Mouse (Mus musculus) cerebellum, adult 2 months (tissue): ENCODE measurements at regions not wholly inside any gene's neighbourhood (a gene's known extent, or its start where the extent isn't known, plus 50 kb on each side); places are given as distances from the start of the nearest gene placed in this dataset.

Experiments used
- DNase-seq, 2 experiments: peaks; one replicate each; pipeline ENCODE4 v3.0.0; 2021
- H3K27ac ChIP-seq: fragments of 200-500 bp; 2 replicates; pipeline ENCODE4 v1.5.1; 2012; ENCODE audit warnings: low read length, control low read depth, inconsistent platforms; ENCODE audit not compliant: insufficient read depth
- H3K27me3 ChIP-seq: fragments of 200-500 bp; 2 replicates; pipeline ENCODE4 v1.6.1; 2012; ENCODE audit warnings: inconsistent platforms, mild to moderate bottlenecking, low read length, moderate library complexity; ENCODE audit not compliant: control insufficient read depth, insufficient read depth
- H3K4me1 ChIP-seq: fragments of 200-500 bp; 2 replicates; pipeline ENCODE4 v1.6.1; 2011; ENCODE audit warnings: low read length; ENCODE audit not compliant: control insufficient read depth, insufficient read depth
- H3K4me3 ChIP-seq: fragments of 200-500 bp; replicated peaks from 2 replicates; pipeline ENCODE3; 2011; ENCODE audit warnings: mild to moderate bottlenecking, low read depth, low read length, control low read depth; ENCODE audit not compliant: insufficient read depth
- CTCF ChIP-seq: fragments of 200-500 bp; IDR thresholded peaks from 2 replicates; pipeline ENCODE4 v1.5.1; 2011; ENCODE audit warnings: low read depth, mild to moderate bottlenecking, control low read depth, low read length, moderate library complexity, borderline replicate concordance; ENCODE audit not compliant: insufficient read depth
- POLR2A ChIP-seq: fragments of 200-500 bp; IDR thresholded peaks from 2 replicates; pipeline ENCODE4 v1.6.1; 2011; ENCODE audit warnings: low read length, control low read depth, borderline replicate concordance; ENCODE audit not compliant: insufficient read depth
- WGBS: fragments of 180-500 bp; shearing (Covaris S2); methylation state at CpG from one replicate; pipeline ENCODE4 v1.1.7; 2018; 5-methylcytosine and 5-hydroxymethylcytosine counted together

DNA sequence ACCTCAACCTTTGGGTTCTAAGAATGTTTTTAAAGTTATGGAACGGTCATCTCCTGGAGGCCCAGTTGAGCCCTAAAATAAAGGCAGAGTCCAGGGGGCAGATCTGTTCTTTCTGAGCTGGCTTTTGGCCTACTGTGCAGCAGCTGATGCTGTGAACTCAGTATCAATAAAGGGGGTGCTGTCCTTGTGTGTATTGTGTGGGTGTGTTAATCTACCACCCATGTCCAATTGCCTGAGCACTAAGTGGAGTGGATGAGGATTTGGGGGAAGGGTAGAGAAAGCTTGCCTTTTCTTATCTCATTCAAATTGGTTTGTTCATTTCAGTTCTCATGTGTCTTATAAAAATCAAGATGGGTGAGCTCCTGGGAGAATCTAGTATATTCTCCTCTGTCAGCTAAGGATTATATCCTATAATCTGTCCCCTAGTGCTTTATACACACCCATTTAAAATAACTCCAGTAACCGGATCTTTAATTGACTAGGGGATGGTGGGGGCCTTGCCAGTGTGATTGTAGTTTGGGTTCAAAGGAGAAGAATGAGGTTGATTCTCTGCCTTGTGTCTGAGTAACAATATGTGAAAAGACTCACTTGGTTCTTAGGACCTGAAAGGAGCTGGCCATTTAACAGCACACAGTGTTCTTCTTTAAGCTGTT is 703.6 kb downstream of the Tfap2b start:
- 60% methylated on average over 2 of the region's 2 CpGs for WGBS
- DNase-seq, result no peak

DNA sequence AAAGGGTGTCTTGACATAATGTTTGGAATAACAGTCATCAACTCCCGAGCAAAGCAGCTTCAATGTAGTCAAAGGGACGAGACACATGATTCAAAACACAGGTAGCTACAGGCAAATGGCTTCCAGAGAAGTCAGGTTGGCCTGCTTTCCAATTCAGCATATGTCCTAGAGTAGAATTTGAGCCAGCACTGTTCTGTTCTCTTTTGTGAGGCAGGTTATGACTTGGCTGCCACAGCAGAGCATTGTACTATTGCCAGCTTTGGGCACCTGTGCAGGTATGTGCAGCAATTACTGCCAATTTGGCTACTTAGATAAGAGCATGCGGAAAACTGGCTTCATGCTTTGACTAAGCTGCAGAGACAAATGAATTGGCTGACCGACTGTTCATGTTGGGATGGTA is 699.1 kb downstream of the Pkhd1 start:
- no peak for TF ChIP-seq CTCF
- Histone ChIP-seq H3K4me3 (no peak overlapping the region), H3K27ac (no peak overlapping the region), H3K4me1 (no peaks in the 10 kb centered on the region), H3K27me3 (no peaks in the 10 kb centered on the region; the same call in 1 of the 2 replicates)
- 20% methylated on average over 4 of the region's 4 CpGs for WGBS
- peak; percentile 16 to 58 for DNase-seq

More for the DNA sequence above, 703.6 kb downstream of the Tfap2b start:
- Histone ChIP-seq H3K4me3 (no peak overlapping the region), H3K27ac (no peak overlapping the region), H3K27me3 (no peaks in the 10 kb centered on the region), H3K4me1 (no peaks in the 10 kb centered on the region)
- TF ChIP-seq POLR2A, result no peak
- TF ChIP-seq CTCF, result no peak

DNA sequence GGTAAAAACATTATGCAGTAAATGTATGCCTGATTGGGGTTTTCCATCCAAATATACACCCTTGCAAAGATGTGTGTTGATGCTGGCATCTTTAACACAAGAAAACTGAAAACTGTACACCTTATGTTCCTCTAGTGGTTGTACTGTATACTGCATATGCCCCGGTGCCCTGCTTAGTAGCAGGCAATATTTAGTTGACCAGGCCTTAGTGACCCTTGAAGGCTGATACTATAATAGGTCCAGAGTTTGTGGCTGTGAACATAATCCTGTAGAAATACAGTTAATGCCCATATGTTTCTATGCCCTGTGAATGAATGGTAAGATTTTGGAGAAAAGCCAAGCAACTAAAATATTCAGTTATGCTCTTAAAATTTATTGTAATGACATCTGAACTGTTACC is 690.7 kb downstream of the Pkhd1 start:
- DNase-seq, result no peak
- TF ChIP-seq CTCF, result no peak
- no peak for TF ChIP-seq POLR2A
- H3K27ac ChIP-seq, result no peak overlapping the region
- H3K4me1 ChIP-seq, result no peaks in the 10 kb centered on the region
- no peak overlapping the region for H3K4me3 ChIP-seq
- no peaks in the 10 kb centered on the region for H3K27me3 ChIP-seq
- WGBS, result 80% methylated on average over 1 of the region's 1 CpGs

DNA sequence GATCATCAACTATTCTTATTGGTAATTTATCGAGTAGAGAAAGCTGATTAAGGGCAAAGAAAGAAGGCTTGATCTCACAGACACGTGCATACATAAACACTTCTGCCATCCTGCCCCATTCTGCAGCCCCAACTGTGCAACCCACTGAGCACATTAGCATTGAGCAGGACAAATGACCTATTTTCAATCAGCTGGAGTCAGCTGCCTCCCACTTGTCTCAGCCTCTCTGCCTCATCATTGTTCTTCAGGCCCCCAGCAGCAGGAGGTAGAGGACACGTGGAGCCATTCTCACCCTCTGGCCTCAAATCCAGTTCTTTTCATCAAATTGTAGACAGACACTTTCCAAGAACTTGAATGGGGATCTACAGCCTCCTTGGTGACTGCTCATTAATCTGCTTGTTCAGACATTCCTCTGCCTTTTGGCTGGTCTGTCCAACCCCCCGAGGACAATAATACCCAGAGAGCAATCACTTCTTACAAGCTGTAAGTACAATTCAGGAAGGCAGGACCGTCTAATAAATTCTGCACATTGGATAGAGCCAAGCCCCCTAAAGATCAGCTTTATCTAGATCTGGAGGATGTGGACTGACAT is 690.0 kb downstream of the Pkhd1 start:
- Histone ChIP-seq H3K27ac (no peak overlapping the region), H3K4me3 (no peak overlapping the region), H3K4me1 (no peaks in the 10 kb centered on the region), H3K27me3 (no peaks in the 10 kb centered on the region)
- TF ChIP-seq CTCF, result no peak
- no peak for TF ChIP-seq POLR2A
- 13% methylated on average over 5 of the region's 5 CpGs for WGBS
- peak in 1 of 2 experiments; percentile 2 for DNase-seq

DNA sequence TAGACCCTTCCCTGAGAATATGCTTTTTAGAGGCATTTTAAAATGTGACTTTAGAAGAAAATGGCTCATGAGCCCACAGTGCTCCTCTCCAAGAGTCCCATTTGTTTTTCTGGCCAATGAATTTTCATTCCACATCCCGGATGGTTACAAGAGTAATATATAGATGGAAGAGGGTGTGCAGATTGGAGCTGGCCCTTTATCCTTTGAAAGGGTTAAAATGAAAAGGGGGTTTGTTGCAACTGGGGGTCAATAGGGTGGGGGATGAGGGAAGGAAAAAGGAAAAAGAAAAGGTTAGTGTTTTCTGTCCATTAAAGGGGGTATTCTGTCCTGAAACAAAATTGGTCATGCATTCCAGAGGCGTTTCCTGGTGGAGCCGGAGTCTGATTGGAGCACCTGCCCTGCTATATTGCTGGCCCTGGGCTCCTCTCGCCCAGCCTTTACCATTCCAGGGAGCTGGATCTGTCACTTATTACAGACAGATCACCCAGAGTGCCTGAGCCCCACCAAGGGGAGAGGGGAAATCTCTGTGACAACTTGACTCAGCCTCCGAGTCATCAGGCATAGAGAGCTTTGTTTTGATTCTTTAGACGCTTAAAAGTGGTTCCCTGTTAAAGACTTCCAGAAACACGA is 666.7 kb downstream of the Pkhd1 start:
- TF ChIP-seq POLR2A (no peak), CTCF (no peak)
- H3K4me1 ChIP-seq, result no peaks in the 10 kb centered on the region
- H3K4me3 ChIP-seq, result no peak overlapping the region
- H3K27me3 ChIP-seq, result no peaks in the 10 kb centered on the region
- no peak overlapping the region for H3K27ac ChIP-seq
- no peak for DNase-seq
- WGBS, result 11% methylated on average over 7 of the region's 7 CpGs

DNA sequence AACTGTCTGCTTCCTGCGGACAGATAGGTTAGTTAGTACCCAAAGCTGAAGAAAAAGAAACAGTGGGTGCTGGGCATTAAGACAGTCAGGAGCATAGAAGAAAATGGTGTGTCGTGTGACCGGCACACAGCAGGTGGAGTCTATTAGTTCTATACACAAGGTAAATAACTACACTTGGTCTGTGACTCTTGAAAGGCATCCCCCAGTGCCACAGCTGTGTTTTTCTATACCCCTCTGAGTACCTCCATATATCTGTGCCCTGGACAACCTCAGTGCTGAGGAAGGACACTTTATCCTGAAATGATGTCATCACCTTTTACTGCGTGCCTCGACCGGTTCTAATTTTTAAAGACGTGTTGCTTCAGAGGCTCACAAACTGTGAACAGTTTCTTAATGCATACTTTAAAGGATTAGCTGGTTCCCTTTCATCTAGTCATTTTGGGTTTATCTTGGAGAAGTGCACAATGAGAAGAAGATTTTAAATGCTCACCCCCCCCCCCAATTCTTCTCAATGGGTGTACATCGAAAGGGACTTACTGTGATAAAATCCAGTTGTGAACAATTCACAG is 666.1 kb downstream of the Pkhd1 start:
- no peak for DNase-seq
- Histone ChIP-seq H3K4me3 (no peak overlapping the region), H3K27ac (no peak overlapping the region), H3K27me3 (no peaks in the 10 kb centered on the region), H3K4me1 (no peaks in the 10 kb centered on the region)
- 18% methylated on average over 8 of the region's 8 CpGs for WGBS
- TF ChIP-seq POLR2A (no peak), CTCF (no peak)

DNA sequence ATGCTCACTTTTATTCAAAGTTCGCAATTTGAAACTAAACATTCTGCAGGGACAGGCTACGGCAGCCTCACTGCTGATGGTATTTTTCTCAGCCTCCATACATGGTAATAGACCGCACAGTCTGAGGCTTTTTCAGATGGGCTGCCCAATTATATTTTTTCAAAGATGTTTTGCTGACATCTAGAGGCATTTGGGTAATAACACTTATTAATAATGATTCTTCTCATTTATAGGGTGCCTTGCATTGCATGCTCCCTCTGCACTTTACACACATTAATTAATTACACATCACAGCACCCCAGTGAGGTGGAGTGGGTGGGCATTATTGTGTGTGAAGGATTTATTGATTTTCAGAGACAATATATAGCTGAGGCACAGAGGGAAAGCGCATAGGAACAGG is 644.5 kb downstream of the Pkhd1 start:
- whole genome bisulfite sequencing, result 47% methylated on average over 4 of the region's 4 CpGs
- Histone ChIP-seq H3K4me3 (no peak overlapping the region), H3K27me3 (no peaks in the 10 kb centered on the region), H3K4me1 (no peaks in the 10 kb centered on the region), H3K27ac (no peak overlapping the region)
- no peak for TF ChIP-seq CTCF
- TF ChIP-seq POLR2A, result no peak
- peak in 1 of 2 experiments; percentile 7 for DNase-seq

DNA sequence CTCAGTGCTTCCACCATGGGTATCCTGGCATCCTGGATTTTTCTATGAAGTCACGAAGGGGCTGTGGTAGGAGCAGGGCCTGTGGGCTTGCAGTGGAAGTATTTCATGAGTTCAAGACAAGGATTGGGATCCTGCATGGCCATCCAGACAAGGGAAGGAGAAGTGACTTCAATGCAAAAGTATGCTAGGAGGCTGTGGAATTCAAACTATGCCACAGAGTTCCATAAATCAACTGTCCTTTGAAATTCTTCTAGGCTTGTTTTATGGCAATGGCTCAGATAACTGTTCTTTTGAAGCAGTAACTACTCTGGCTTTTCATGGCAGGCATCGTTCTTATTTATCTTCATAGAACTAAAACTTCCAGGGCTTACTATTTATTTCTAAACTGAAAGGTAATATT is 643.9 kb downstream of the Pkhd1 start:
- Histone ChIP-seq H3K4me3 (no peak overlapping the region), H3K4me1 (no peaks in the 10 kb centered on the region), H3K27me3 (no peaks in the 10 kb centered on the region), H3K27ac (no peak overlapping the region)
- no peak for DNase-seq
- 73% methylated on average over 2 of the region's 2 CpGs for WGBS
- TF ChIP-seq CTCF (no peak), POLR2A (no peak)
